Comparison of ENCODE assay signal across 25 mouse cellular contexts in the genomic region with DNA sequence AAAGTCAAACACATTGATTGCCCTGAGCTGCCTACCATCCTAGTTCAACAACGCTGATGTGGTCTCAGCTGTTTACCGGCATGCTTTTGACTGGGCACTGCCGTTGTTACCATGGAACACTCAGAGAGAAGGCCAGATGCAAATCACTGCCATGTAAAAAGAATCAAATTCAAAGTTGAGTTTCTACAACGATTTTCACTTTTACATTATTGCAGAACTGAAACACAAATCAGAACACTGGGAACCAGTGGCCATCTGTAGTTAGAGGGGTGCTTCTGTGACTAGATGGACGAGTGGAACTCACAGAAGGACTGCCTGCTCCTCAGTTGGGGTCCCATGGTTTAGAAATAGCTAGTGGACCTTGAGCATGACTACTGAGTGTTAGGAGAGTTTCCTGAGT. TPM values are rescaled to one million over a fixed set of nuclear protein-coding genes. Genes with fewer than 3 reads are reported as not detected.
DNase-seq lines count a peak whose midpoint lies in the region; ATAC-seq and TF ChIP-seq lines count a peak whose summit lies in the region.
"Had no signal": no experiment of that assay in that cellular context is flagged by ENCODE, and none has a peak within 500 bp of the region (broad histone marks: within the 10 kb centered on the region; RNA-seq: fewer than 3 reads in every experiment).

No protein-coding gene starts in this region.

- in situ Hi-C loops in CH12.LX (cut with MboI; ENCODE audit: low pct_ligation_motif_present, low pct_unique_long_range_greater_than_20kb, low sequenced_read_pairs): no loop called here

- no peak overlapping the region for H3ac ChIP-seq in myocyte (ENCODE audit: control insufficient read depth, insufficient read length)

- H3K27ac ChIP-seq in layer of hippocampus, adult 2 months: peak overlapping the region; percentile 43
- no peak overlapping the region for H3K27ac ChIP-seq in CH12.LX (ENCODE audit: insufficient read depth, low read depth)
- H3K27ac ChIP-seq in brown adipose tissue, adult 24 weeks (replicated peaks; ENCODE audit: low read depth, low read length): 0 out of 2 replicates have a peak overlapping the region, but pooled peaks have one; percentile 12
- no peak overlapping the region; the same call in 1 of the 2 replicates for H3K27ac ChIP-seq in left cerebral cortex, adult 2 months
- no peak overlapping the region for H3K27ac ChIP-seq in neural tube, embryonic 15.5 days (replicated peaks)
- H3K27ac ChIP-seq: embryonic facial prominence, embryonic 10.5 days; embryonic facial prominence, embryonic 13.5 days; forebrain, embryonic 10.5 days; forebrain, embryonic 13.5 days; heart, adult 2 months; heart, embryonic 10.5 days; hindbrain, embryonic 12.5 days had no signal

- H3K9ac ChIP-seq in CH12.LX (ENCODE audit: insufficient read depth, low read depth): no peak overlapping the region
- H3K9ac ChIP-seq in neural tube, embryonic 15.5 days (replicated peaks): no peak overlapping the region
- H3K9ac ChIP-seq: embryonic facial prominence, embryonic 13.5 days; forebrain, embryonic 13.5 days; heart, embryonic 13.5 days; hindbrain, embryonic 12.5 days; hindbrain, embryonic 15.5 days had no signal

- peaks cover 12 to 42% of the 10 kb centered on the region in 2 experiments for H3K4me1 ChIP-seq in CH12.LX (ENCODE audit: control insufficient read depth in 1 of 2, insufficient read depth in 2 of 2)
- peaks cover 16% of the 10 kb centered on the region for H3K4me1 ChIP-seq in brown adipose tissue, adult 24 weeks (ENCODE audit: control insufficient read depth, insufficient read depth, insufficient read length, low read length)
- H3K4me1 ChIP-seq in neural tube, embryonic 15.5 days: peaks cover 21% of the 10 kb centered on the region

- H3K27me3 ChIP-seq in CH12.LX (replicated peaks) (no peaks in the 10 kb centered on the region), myocyte (ENCODE audit: control insufficient read depth, insufficient read depth, insufficient read length) (no peaks in the 10 kb centered on the region)
- H3K27me3 ChIP-seq in neural tube, embryonic 15.5 days (replicated peaks): no peaks in the 10 kb centered on the region
- H3K27me3 ChIP-seq: embryonic facial prominence, embryonic 13.5 days; forebrain, embryonic 13.5 days; heart, embryonic 13.5 days; hindbrain, embryonic 12.5 days; hindbrain, embryonic 15.5 days; Patski had no signal

- TF ChIP-seq POLR2A in CH12.LX (IDR thresholded peaks at IDR 0.05; ENCODE audit: low read depth, low read length) (no peak), myocyte (IDR thresholded peaks at IDR 0.05; ENCODE audit: insufficient read length, low read depth) (no peak)

- H3K79me2 ChIP-seq in CH12.LX (replicated peaks; ENCODE audit: control insufficient read depth, extremely low read depth, insufficient read depth, poor library complexity, severe bottlenecking) (no peaks in the 10 kb centered on the region), myocyte (ENCODE audit: control insufficient read depth, insufficient read depth) (peaks cover 28% of the 10 kb centered on the region)

- no peak overlapping the region for H3K4me3 ChIP-seq in layer of hippocampus, adult 2 months
- H3K4me3 ChIP-seq in CH12.LX (replicated peaks in 1 of 3; ENCODE audit: low read depth in 2 of 3, low read length in 2 of 3, poor library complexity in 1 of 3): no peak overlapping the region
- H3K4me3 ChIP-seq in brown adipose tissue, adult 24 weeks (ENCODE audit: insufficient read depth, low read depth, low read length): no peak overlapping the region
- no peak overlapping the region for H3K4me3 ChIP-seq in myocyte
- no peak overlapping the region for H3K4me3 ChIP-seq in left cerebral cortex, adult 2 months
- H3K4me3 ChIP-seq in neural tube, embryonic 15.5 days (replicated peaks): no peak overlapping the region
- H3K4me3 ChIP-seq: embryonic facial prominence, embryonic 10.5 days; embryonic facial prominence, embryonic 13.5 days; forebrain, embryonic 10.5 days; forebrain, embryonic 13.5 days; heart, adult 2 months; heart, embryonic 10.5 days; heart, embryonic 13.5 days; hindbrain, embryonic 12.5 days; hindbrain, embryonic 15.5 days had no signal

- H3K4me2 ChIP-seq in CH12.LX (ENCODE audit: insufficient read depth, low read depth, poor library complexity, severe bottlenecking): no peak overlapping the region
- H3K4me2 ChIP-seq in myocyte (ENCODE audit: low read depth): peak overlapping the region; percentile 79
- H3K4me2 ChIP-seq in neural tube, embryonic 15.5 days: no peak overlapping the region
- H3K4me2 ChIP-seq: embryonic facial prominence, embryonic 13.5 days; forebrain, embryonic 13.5 days; heart, embryonic 13.5 days; hindbrain, embryonic 12.5 days had no signal

- TF ChIP-seq CTCF in layer of hippocampus, adult 2 months (conservative IDR thresholded peaks at IDR 0.05): no peak
- TF ChIP-seq CTCF in CH12.LX (conservative IDR thresholded peaks at IDR 0.05 in 1 of 2, IDR thresholded peaks at IDR 0.05 in 1 of 2; ENCODE audit: low read depth in 2 of 2, low read length in 2 of 2): no peak
- TF ChIP-seq CTCF in left cerebral cortex, adult 2 months (IDR thresholded peaks at IDR 0.05): no peak

- intact Hi-C loops in left cerebral cortex, adult 2 months (cut with DNase I): no loop called here

- H3K9me3 ChIP-seq in CH12.LX (replicated peaks; ENCODE audit: low read length): peaks cover 4% of the 10 kb centered on the region
- H3K9me3 ChIP-seq in neural tube, embryonic 15.5 days (replicated peaks): no peaks in the 10 kb centered on the region
- H3K9me3 ChIP-seq: embryonic facial prominence, embryonic 13.5 days; forebrain, embryonic 13.5 days; G1E; heart, embryonic 10.5 days; heart, embryonic 13.5 days; hindbrain, embryonic 15.5 days had no signal

- WGBS in neural tube, embryonic 15.5 days: 78% methylated on average over 5 of the region's 5 CpGs

- ATAC-seq in neural tube, embryonic 15.5 days (ENCODE audit: low FRiP score): no peak
- ATAC-seq: forebrain, embryonic 13.5 days; forebrain, embryonic 16.5 days; Patski had no signal

- 0 out of 2 replicates have a peak, but pooled peaks have one; percentile 35 for TF ChIP-seq EP300 in CH12.LX (IDR thresholded peaks at IDR 0.05; ENCODE audit: low read length)

- dilution Hi-C loops in CH12.LX (cut with MboI; ENCODE audit: extremely low pct_ligation_motif_present, extremely low pct_unique_long_range_greater_than_20kb, low sequenced_read_pairs): no loop called here

- H3K36me3 ChIP-seq in CH12.LX (replicated peaks in 1 of 2; ENCODE audit: control insufficient read depth in 1 of 2, insufficient read depth in 1 of 2, low read length in 1 of 2) (peaks cover 0 to 8% of the 10 kb centered on the region in 2 experiments), myocyte (ENCODE audit: control insufficient read depth, insufficient read depth) (no peaks in the 10 kb centered on the region)
- H3K36me3 ChIP-seq in neural tube, embryonic 15.5 days: no peaks in the 10 kb centered on the region
- H3K36me3 ChIP-seq: hindbrain, embryonic 12.5 days; hindbrain, embryonic 15.5 days had no signal

- DNase-seq in layer of hippocampus, adult 2 months (ENCODE audit: low spot score in 2 of 2): no peak
- no peak for DNase-seq in layer of hippocampus, postnatal 25 days (ENCODE audit: extremely low spot score in 1 of 2, low spot score in 1 of 2)
- peak; percentile 38 for DNase-seq in CH12.LX (ENCODE audit: extremely low read depth)
- DNase-seq in left cerebral cortex, adult 2 months (ENCODE audit: extremely low spot score in 1 of 2, low spot score in 2 of 2): no peak
- no peak for DNase-seq in right cerebral cortex, adult 2 months (ENCODE audit: low spot score in 2 of 2)
- DNase-seq: cerebellum, adult 11-12 months; cerebellum, adult 8-10 months; cerebellum, postnatal 36 days; embryo, embryonic 11 days; gastrocnemius, postnatal 25 days; heart, adult 2 months had no signal

- TF ChIP-seq RAD21 in CH12.LX (IDR thresholded peaks at IDR 0.05; ENCODE audit: low read depth, low read length): no peak

TF ChIP-seq in CH12.LX, 34 proteins besides CTCF, POLR2A, EP300 and RAD21:
- TF ChIP-seq IRF4 (IDR thresholded peaks at IDR 0.05; ENCODE audit: low read depth, low read length) (peak; percentile 59; the same call in 1 of the 2 replicates), TBP (conservative IDR thresholded peaks at IDR 0.05; ENCODE audit: low read depth, low read length) (no peak), ZMIZ1 (IDR thresholded peaks at IDR 0.05; ENCODE audit: low read depth, low read length) (no peak), RCOR1 (conservative IDR thresholded peaks at IDR 0.05; ENCODE audit: low read depth, low read length) (0 out of 2 replicates have a peak, but pooled peaks have one; percentile 45)

TF ChIP-seq in myocyte, 11 proteins besides CTCF, POLR2A, EP300 and RAD21:
- TF ChIP-seq MAX (IDR thresholded peaks at IDR 0.05; ENCODE audit: low read depth) (no peak), MYOD1 (IDR thresholded peaks at IDR 0.05; ENCODE audit: control insufficient read depth in 1 of 3, insufficient read length in 2 of 3, low read depth in 2 of 3) (no peak), E2F4 (IDR thresholded peaks at IDR 0.05; ENCODE audit: insufficient read depth) (no peak), POLR2AphosphoS2 (IDR thresholded peaks at IDR 0.05; ENCODE audit: insufficient read length, low read depth) (no peak), SRF (IDR thresholded peaks at IDR 0.05; ENCODE audit: control insufficient read depth, insufficient read length, low read depth) (no peak), REST (IDR thresholded peaks at IDR 0.05; ENCODE audit: insufficient read depth, insufficient read length) (no peak), USF1 (IDR thresholded peaks at IDR 0.05; ENCODE audit: low read depth) (no peak), TCF3 (IDR thresholded peaks at IDR 0.05; ENCODE audit: insufficient read length, low read depth) (no peak), CEBPB (IDR thresholded peaks at IDR 0.05; ENCODE audit: insufficient read depth, poor library complexity, severe bottlenecking) (no peak), TCF12 (IDR thresholded peaks at IDR 0.05; ENCODE audit: insufficient read depth, poor library complexity, severe bottlenecking) (no peak)

RNA-seq across cellular contexts. Expression of gene Wdfy2, which starts 19.0 kb away (rescaled TPM):
- 10 to 100 TPM; 15.2 to 16.5 TPM for total RNA-seq in layer of hippocampus, adult 2 months (2021)
- total RNA-seq in layer of hippocampus, postnatal 25 days (2021): 10 to 100 TPM; 14.1 to 16.5 TPM
- 3.9 and 6.3 TPM in 2 replicates for total RNA-seq in CH12.LX (2012; rRNA removed)
- total RNA-seq in CH12.LX (2014; rRNA removed): 6.7 and 7.6 TPM in 2 replicates
- polyA plus RNA-seq in CH12.LX (2012; ENCODE audit: insufficient read length, low read depth): 5.5 and 6.6 TPM in 2 replicates
- 8.7 and 9.6 TPM in 2 replicates for polyA plus RNA-seq in brown adipose tissue, adult 24 weeks (2012; ENCODE audit: insufficient read depth, insufficient read length, missing spikeins)
- polyA plus RNA-seq in myocyte (2012; fragmentation: generic; extraction: Trizol): 4.4 TPM
- total RNA-seq in left cerebral cortex, adult 2 months (2021): 10 to 100 TPM; 12.4 to 15.8 TPM
- 7.0 and 7.4 TPM in 2 replicates for polyA plus RNA-seq in neural tube, embryonic 15.5 days (2015; fragmentation: Nextera tagmentation; extraction: Ambion mirVana)

Comparison
In these comparisons a context has a peak if more than half of its experiments do, and no peak if none do; other contexts are left out.
1. H3K27ac ChIP-seq: peak in layer of hippocampus, adult 2 months (single experiment) and brown adipose tissue, adult 24 weeks (single experiment); none in CH12.LX (single experiment), left cerebral cortex, adult 2 months (single experiment) and neural tube, embryonic 15.5 days (single experiment).